9 mouse cellular contexts compared by ENCODE assay signal in the genomic region with DNA sequence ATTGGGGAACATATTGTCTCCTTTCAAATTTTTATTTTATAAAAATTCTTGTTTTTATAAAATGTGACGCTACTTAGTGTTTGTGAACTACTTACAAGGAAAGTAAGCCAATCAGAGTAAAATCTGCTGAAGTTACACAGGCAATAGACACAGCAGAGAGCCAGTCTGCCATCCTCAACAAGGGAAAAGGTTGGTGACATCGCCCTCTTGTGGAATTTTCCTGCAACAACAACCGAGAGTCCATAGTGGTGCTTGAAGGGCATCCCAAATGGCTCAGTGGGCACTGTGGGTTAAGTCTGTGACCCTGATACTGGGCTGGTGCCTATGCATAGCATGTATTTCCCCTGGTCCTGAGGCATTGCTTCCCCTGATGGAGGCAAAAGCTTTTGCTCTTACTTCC. TPM values are rescaled to one million over a fixed set of nuclear protein-coding genes. Genes with fewer than 3 reads are reported as not detected.
A peak's percentile ranks its signal among the peaks of the same experiment; 100 is the strongest.
DNase-seq lines count a peak whose midpoint lies in the region; ATAC-seq and TF ChIP-seq lines count a peak whose summit lies in the region.
"Had no signal": no experiment of that assay in that cellular context is flagged by ENCODE, and none has a peak within 500 bp of the region (broad histone marks: within the 10 kb centered on the region; RNA-seq: fewer than 3 reads in every experiment).

No protein-coding gene starts in this region.

- peak; percentile 74 for DNase-seq in midbrain, embryonic 10.5 days (ENCODE audit: low spot score)
- peak; percentile 62 for DNase-seq in cerebellum, adult 11-12 months
- DNase-seq in induced T-regulatory cell, adult 2 months (ENCODE audit: low read depth), result peak; percentile 89
- peak; percentile 79 for DNase-seq in limb, embryonic 10.5 days (ENCODE audit: low spot score)
- DNase-seq in ovary, adult 18-20 months (ENCODE audit: low spot score), result peak; percentile 44
- DNase-seq in thymus, adult 2 months, result peak; percentile 84

- peaks cover 11% of the 10 kb centered on the region for H3K4me1 ChIP-seq in midbrain, embryonic 10.5 days
- peaks cover 10% of the 10 kb centered on the region for H3K4me1 ChIP-seq in midbrain, embryonic 16.5 days (ENCODE audit: control insufficient read depth, insufficient read depth, low read length)
- H3K4me1 ChIP-seq in limb, embryonic 10.5 days, result peaks cover 7% of the 10 kb centered on the region
- peaks cover 4% of the 10 kb centered on the region for H3K4me1 ChIP-seq in thymus, adult 2 months (replicated peaks; ENCODE audit: control insufficient read depth, insufficient read depth, low read length)

- TF ChIP-seq CTCF in thymus, adult 2 months (IDR thresholded peaks at IDR 0.05; ENCODE audit: borderline replicate concordance, control insufficient read depth, extremely low read depth, insufficient read depth, low read length, poor library complexity), result peak; percentile 23; the same call in 1 of the 2 replicates

- WGBS in midbrain, embryonic 10.5 days, result 4% methylated on average over 3 of the region's 3 CpGs
- 5% methylated on average over 3 of the region's 3 CpGs for WGBS in midbrain, embryonic 16.5 days
- 2% methylated on average over 3 of the region's 3 CpGs for WGBS in limb, embryonic 10.5 days
- 5% methylated on average over 3 of the region's 3 CpGs for WGBS in thymus, adult 2 months

- no peak overlapping the region for H3K4me3 ChIP-seq in midbrain, embryonic 10.5 days
- H3K4me3 ChIP-seq in midbrain, embryonic 16.5 days (ENCODE audit: low read depth, low read length), result no peak overlapping the region
- H3K4me3 ChIP-seq in limb, embryonic 10.5 days, result no peak overlapping the region
- no peak overlapping the region for H3K4me3 ChIP-seq in thymus, adult 2 months (ENCODE audit: control insufficient read depth, insufficient read depth, low read length)

- no peak overlapping the region for H3K4me2 ChIP-seq in midbrain, embryonic 16.5 days (ENCODE audit: low read length)

- no peak overlapping the region for H3K9ac ChIP-seq in midbrain, embryonic 16.5 days (ENCODE audit: low read depth, low read length)

- no peaks in the 10 kb centered on the region for H3K36me3 ChIP-seq in midbrain, embryonic 10.5 days
- no peaks in the 10 kb centered on the region for H3K36me3 ChIP-seq in midbrain, embryonic 16.5 days (ENCODE audit: control insufficient read depth, insufficient read depth, low read length)
- no peaks in the 10 kb centered on the region for H3K36me3 ChIP-seq in limb, embryonic 10.5 days
- no peaks in the 10 kb centered on the region for H3K36me3 ChIP-seq in thymus, adult 2 months (ENCODE audit: control insufficient read depth, insufficient read depth, low read length)

- TF ChIP-seq POLR2A in thymus, adult 2 months (IDR thresholded peaks at IDR 0.05; ENCODE audit: control insufficient read depth, extremely low read depth, insufficient read depth, low read length, poor library complexity), result no peak

- H3K9me3 ChIP-seq in midbrain, embryonic 10.5 days (replicated peaks), result no peaks in the 10 kb centered on the region
- H3K9me3 ChIP-seq in midbrain, embryonic 16.5 days (replicated peaks; ENCODE audit: control insufficient read depth, low read length, poor library complexity, severe bottlenecking), result no peaks in the 10 kb centered on the region
- H3K9me3 ChIP-seq in limb, embryonic 10.5 days (replicated peaks), result no peaks in the 10 kb centered on the region

- no peak overlapping the region for H3K27ac ChIP-seq in midbrain, embryonic 10.5 days (replicated peaks)
- no peak overlapping the region for H3K27ac ChIP-seq in midbrain, embryonic 16.5 days (ENCODE audit: low read length)
- H3K27ac ChIP-seq in limb, embryonic 10.5 days, result no peak overlapping the region
- no peak overlapping the region for H3K27ac ChIP-seq in thymus, adult 2 months (ENCODE audit: control insufficient read depth, insufficient read depth, low read length)

- no peaks in the 10 kb centered on the region for H3K27me3 ChIP-seq in midbrain, embryonic 10.5 days (ENCODE audit: low read depth, poor library complexity, severe bottlenecking)
- no peaks in the 10 kb centered on the region for H3K27me3 ChIP-seq in midbrain, embryonic 16.5 days (ENCODE audit: control insufficient read depth, insufficient read depth, low read depth, low read length)
- no peaks in the 10 kb centered on the region for H3K27me3 ChIP-seq in limb, embryonic 10.5 days (ENCODE audit: low read depth, poor library complexity, severe bottlenecking)
- no peaks in the 10 kb centered on the region for H3K27me3 ChIP-seq in thymus, adult 2 months (ENCODE audit: control insufficient read depth, insufficient read depth, low read length)

- ATAC-seq in midbrain, embryonic 16.5 days, result no peak
- ATAC-seq in frontal cortex, adult (ENCODE audit: low TSS enrichment), result peak; percentile 77

RNA-seq across cellular contexts. Expression of a gene that starts 3.3 kb away (rescaled TPM):
- polyA plus RNA-seq in midbrain, embryonic 10.5 days (2016; fragmentation: Nextera tagmentation; extraction: Ambion mirVana), result 19.2 and 21.9 TPM in 2 replicates
- 23.2 and 25.0 TPM in 2 replicates for polyA plus RNA-seq in midbrain, embryonic 16.5 days (2015; fragmentation: Nextera tagmentation; extraction: Ambion mirVana)
- 21.4 and 22.9 TPM in 2 replicates for polyA plus RNA-seq in limb, embryonic 10.5 days (2016; fragmentation: Nextera tagmentation; extraction: Ambion mirVana)
- polyA plus RNA-seq in thymus, adult 2 months (2012; rRNA removed), result 16.2 and 18.4 TPM in 2 replicates

RNA-seq across cellular contexts. Expression of a gene that starts 9.5 kb away (rescaled TPM):
- polyA plus RNA-seq in midbrain, embryonic 10.5 days (2016; fragmentation: Nextera tagmentation; extraction: Ambion mirVana), result not detected in 2 replicates
- not detected in 2 replicates for polyA plus RNA-seq in midbrain, embryonic 16.5 days (2015; fragmentation: Nextera tagmentation; extraction: Ambion mirVana)
- not detected in 2 replicates for polyA plus RNA-seq in limb, embryonic 10.5 days (2016; fragmentation: Nextera tagmentation; extraction: Ambion mirVana)
- 0.22 TPM in 1 of 2 replicates, not detected in the other for polyA plus RNA-seq in thymus, adult 2 months (2012; rRNA removed)
- polyA plus RNA-seq: gonadal fat pad, adult 2 months had no signal

RNA-seq across cellular contexts. Expression of a gene that starts 28.5 kb away (rescaled TPM):
- 93.6 and 101 TPM in 2 replicates for polyA plus RNA-seq in midbrain, embryonic 10.5 days (2016; fragmentation: Nextera tagmentation; extraction: Ambion mirVana)
- polyA plus RNA-seq in midbrain, embryonic 16.5 days (2015; fragmentation: Nextera tagmentation; extraction: Ambion mirVana), result 111 and 126 TPM in 2 replicates
- 84.1 and 91.0 TPM in 2 replicates for polyA plus RNA-seq in limb, embryonic 10.5 days (2016; fragmentation: Nextera tagmentation; extraction: Ambion mirVana)
- polyA plus RNA-seq in thymus, adult 2 months (2012; rRNA removed), result 27.3 and 28.5 TPM in 2 replicates

RNA-seq across cellular contexts. Expression of a gene that starts 33.9 kb away (rescaled TPM):
- 6.7 TPM in 2 replicates for polyA plus RNA-seq in midbrain, embryonic 10.5 days (2016; fragmentation: Nextera tagmentation; extraction: Ambion mirVana)
- polyA plus RNA-seq in midbrain, embryonic 16.5 days (2015; fragmentation: Nextera tagmentation; extraction: Ambion mirVana), result 7.1 and 8.4 TPM in 2 replicates
- 5.8 and 8.2 TPM in 2 replicates for polyA plus RNA-seq in limb, embryonic 10.5 days (2016; fragmentation: Nextera tagmentation; extraction: Ambion mirVana)
- polyA plus RNA-seq in thymus, adult 2 months (2012; rRNA removed), result 7.8 TPM in 2 replicates

RNA-seq across cellular contexts. Expression of a gene that starts 40.8 kb away (rescaled TPM):
- polyA plus RNA-seq in midbrain, embryonic 10.5 days (2016; fragmentation: Nextera tagmentation; extraction: Ambion mirVana), result 0.61 and 0.81 TPM in 2 replicates
- polyA plus RNA-seq in midbrain, embryonic 16.5 days (2015; fragmentation: Nextera tagmentation; extraction: Ambion mirVana), result 0.50 and 0.67 TPM in 2 replicates
- polyA plus RNA-seq in limb, embryonic 10.5 days (2016; fragmentation: Nextera tagmentation; extraction: Ambion mirVana), result 0.83 and 1.0 TPM in 2 replicates
- 0.41 and 0.43 TPM in 2 replicates for polyA plus RNA-seq in thymus, adult 2 months (2012; rRNA removed)
